Mouse (Mus musculus) thymus, postnatal 4 days (tissue): ENCODE results near the gene Nosip.
"Not testable (repeated sequence)": the region's sequence is repeated elsewhere in the genome, so short reads cannot be mapped to it uniquely, and the experiment has no call there.

ENCODE experiments used
- DNase-seq: peaks from one replicate; pipeline ENCODE4 v3.0.0; 2021

Nosip gene

GRCm38 (mm10) chr7:45062239-45062835, at the start of gene Nosip, which contains the start of gene Prrg2:
Gene Nosip, plus strand, starts transcription at chr7:45062429.
Gene Prrg2, minus strand, starts transcription at chr7:45062677.
- DNase-seq, result peak; percentile 94

- no peak for DNase-seq
Observed at GRCm38 (mm10) chr7:45012824-45013223, 49.4 kb upstream of the Nosip start.

- DNase-seq, result no peak
Observed at GRCm38 (mm10) chr7:45013366-45014095, 48.7 kb upstream of the Nosip start.

- no peak for DNase-seq
Observed at GRCm38 (mm10) chr7:45014096-45014451, 48.2 kb upstream of the Nosip start.

- no peak for DNase-seq
Observed at GRCm38 (mm10) chr7:45015344-45015956, 46.8 kb upstream of the Nosip start.

GRCm38 (mm10) chr7:45015957-45016612, 46.1 kb upstream of the Nosip start, which contains the start of gene Scaf1:
Gene Scaf1, minus strand, starts transcription at chr7:45016363.
- DNase-seq, result peak; percentile 98

- DNase-seq, result no peak
Observed at GRCm38 (mm10) chr7:45016761-45017160, 45.5 kb upstream of the Nosip start.

- peak; percentile 74 for DNase-seq
Observed at GRCm38 (mm10) chr7:45017242-45018061, 44.8 kb upstream of the Nosip start, which contains the start of gene Rras. Gene Rras, plus strand, starts transcription at chr7:45017961.

- no peak for DNase-seq
Observed at GRCm38 (mm10) chr7:45019031-45019571, 43.1 kb upstream of the Nosip start.

GRCm38 (mm10) chr7:45020225-45020624, 42.0 kb upstream of the Nosip start:
- DNase-seq, result no peak

GRCm38 (mm10) chr7:45023711-45024110, 38.5 kb upstream of the Nosip start:
- DNase-seq, result not testable (repeated sequence)

GRCm38 (mm10) chr7:45024281-45025248, 37.7 kb upstream of the Nosip start:
- DNase-seq, result no peak

- DNase-seq, result no peak
Observed at GRCm38 (mm10) chr7:45025601-45026220, 36.5 kb upstream of the Nosip start.

- DNase-seq, result no peak
Observed at GRCm38 (mm10) chr7:45026256-45026655, 36.0 kb upstream of the Nosip start.

- no peak for DNase-seq
Observed at GRCm38 (mm10) chr7:45027761-45028160, 34.5 kb upstream of the Nosip start.

- no peak for DNase-seq
Observed at GRCm38 (mm10) chr7:45028351-45028750, 33.9 kb upstream of the Nosip start.

- DNase-seq, result no peak
Observed at GRCm38 (mm10) chr7:45029995-45030394, 32.2 kb upstream of the Nosip start.

- no peak for DNase-seq
Observed at GRCm38 (mm10) chr7:45030857-45031256, 31.4 kb upstream of the Nosip start.

- DNase-seq, result no peak
Observed at GRCm38 (mm10) chr7:45033722-45034359, 28.4 kb upstream of the Nosip start.

- no peak for DNase-seq
Observed at GRCm38 (mm10) chr7:45035631-45036030, 26.6 kb upstream of the Nosip start.
